Mouse (Mus musculus): ENCODE measurements around the gene Mdh2. TPM values are rescaled to one million over a fixed set of nuclear protein-coding genes. Genes with fewer than 3 reads are reported as not detected.
A peak's percentile ranks its signal among the peaks of the same experiment; 100 is the strongest.

Gene Mdh2
- total RNA-seq, 1 experiment from 2014 or later: 957 TPM

GRCm38 (mm10) chr5:135835492-135835858, 57.2 kb downstream of the Mdh2 start:
- DNase-seq: no peak

- peak; percentile 64 for DNase-seq
Measured at GRCm38 (mm10) chr5:135835981-135836380, 57.7 kb downstream of the Mdh2 start.

Small RNA genes within 50 kb of the gene (microRNA-seq; reads per million reads assigned to microRNA genes)
- gene Gm23268 (0 reads per million in 2 experiments), gene Mir7034 (0.38 to 0.43 reads per million in 2 experiments)

Other genes starting within 250 kb of the Mdh2 start
- gene Hip1, start 233.4 kb upstream of the Mdh2 start, total RNA-seq (2021): 31.1 and 38.5 TPM in 2 replicates
- gene Ccl26, start 214.9 kb upstream of the Mdh2 start, total RNA-seq (2021): not detected in 2 replicates
- gene Ccl24, start 205.4 kb upstream of the Mdh2 start, total RNA-seq (2021): 1.6 and 3.1 TPM in 2 replicates
- 34.2 and 34.8 TPM in 2 replicates for gene Rhbdd2, start 145.9 kb upstream of the Mdh2 start, total RNA-seq (2021)
- gene Por, start 108.4 kb upstream of the Mdh2 start, total RNA-seq (2021): 190 and 216 TPM in 2 replicates
- gene Tmem120a, start 34.0 kb upstream of the Mdh2 start, total RNA-seq (2021): 26.8 and 45.4 TPM in 2 replicates
- 0.30 and 0.37 TPM in 2 replicates for gene Styxl1, start 95 bp upstream of the Mdh2 start, total RNA-seq (2021)
- gene Srrm3, start 28.4 kb downstream of the Mdh2 start, total RNA-seq (2021): 2.7 and 4.3 TPM in 2 replicates
- gene Hspb1, start 109.4 kb downstream of the Mdh2 start, total RNA-seq (2021): 64.7 and 97.7 TPM in 2 replicates
- gene Ywhag, start 156.1 kb downstream of the Mdh2 start, total RNA-seq (2021): 462 and 482 TPM in 2 replicates
- 2.1 and 3.1 TPM in 2 replicates for gene Ssc4d, start 196.1 kb downstream of the Mdh2 start, total RNA-seq (2021)
- not detected in 2 replicates for gene Zp3, start 201.6 kb downstream of the Mdh2 start, total RNA-seq (2021)
- 15.4 and 15.5 TPM in 2 replicates for gene Dtx2, start 216.3 kb downstream of the Mdh2 start, total RNA-seq (2021)